Mouse (Mus musculus): ENCODE measurements at regions not wholly inside any gene's neighbourhood (a gene's known extent, or its start where the extent isn't known, plus 50 kb on each side); places are given as distances from the start of the nearest gene placed in this dataset.

- Histone ChIP-seq H3K4me2 (no peak overlapping the region), H3K36me3 (replicated peaks) (no peaks in the 10 kb centered on the region), H3K27ac (no peak overlapping the region), H3K4me1 (peaks cover 6% of the 10 kb centered on the region), H3K27me3 (no peaks in the 10 kb centered on the region), H3K9me3 (no peaks in the 10 kb centered on the region), H3K9ac (no peak overlapping the region), H3K4me3 (replicated peaks) (no peak overlapping the region)
- ATAC-seq (ENCODE audit: low FRiP score) = no peak
- WGBS = 78% methylated on average over 5 of the region's 5 CpGs
Measured at GRCm38 (mm10) chr13:51326128-51326527, 82.3 kb upstream of the S1pr3 start.

- no peak overlapping the region for H3K4me3 ChIP-seq (replicated peaks)
- ATAC-seq (ENCODE audit: low FRiP score) = no peak
- no peak overlapping the region for H3K27ac ChIP-seq
- no peaks in the 10 kb centered on the region for H3K9me3 ChIP-seq
- H3K4me1 ChIP-seq = peaks cover 6% of the 10 kb centered on the region
- 65% methylated on average over 15 of the region's 15 CpGs for WGBS
- H3K9ac ChIP-seq = no peak overlapping the region
- H3K36me3 ChIP-seq (replicated peaks) = no peaks in the 10 kb centered on the region
- no peaks in the 10 kb centered on the region for H3K27me3 ChIP-seq
- no peak overlapping the region for H3K4me2 ChIP-seq
Measured at GRCm38 (mm10) chr13:51328131-51328970, 80.1 kb upstream of the S1pr3 start.

GRCm38 (mm10) chr13:51328971-51329346, 79.5 kb upstream of the S1pr3 start:
- no peak overlapping the region for H3K9ac ChIP-seq
- peaks cover 6% of the 10 kb centered on the region for H3K4me1 ChIP-seq
- H3K4me2 ChIP-seq = no peak overlapping the region
- H3K9me3 ChIP-seq = no peaks in the 10 kb centered on the region
- no peaks in the 10 kb centered on the region for H3K27me3 ChIP-seq
- ATAC-seq (ENCODE audit: low FRiP score) = no peak
- H3K27ac ChIP-seq = no peak overlapping the region
- no peaks in the 10 kb centered on the region for H3K36me3 ChIP-seq (replicated peaks)
- 40% methylated on average over 8 of the region's 8 CpGs for WGBS
- H3K4me3 ChIP-seq (replicated peaks) = no peak overlapping the region

GRCm38 (mm10) chr13:51329717-51330116, 78.7 kb upstream of the S1pr3 start:
- no peaks in the 10 kb centered on the region for H3K9me3 ChIP-seq

GRCm38 (mm10) chr13:51332271-51332670, 76.2 kb upstream of the S1pr3 start:
- 85% methylated on average over 7 of the region's 7 CpGs for WGBS
- ATAC-seq (ENCODE audit: low FRiP score) = no peak

More at GRCm38 (mm10) chr13:51329717-51330116, 78.7 kb upstream of the S1pr3 start:
- H3K4me3 ChIP-seq (replicated peaks) = no peak overlapping the region
- H3K4me1 ChIP-seq = peaks cover 7% of the 10 kb centered on the region
- no peaks in the 10 kb centered on the region for H3K36me3 ChIP-seq (replicated peaks)
- H3K4me2 ChIP-seq = no peak overlapping the region
- no peak overlapping the region for H3K9ac ChIP-seq
- no peak for ATAC-seq (ENCODE audit: low FRiP score)
- H3K27ac ChIP-seq = no peak overlapping the region
- no peaks in the 10 kb centered on the region for H3K27me3 ChIP-seq

GRCm38 (mm10) chr13:51333481-51333880, 75.0 kb upstream of the S1pr3 start:
- H3K4me1 ChIP-seq = peaks cover 6% of the 10 kb centered on the region; the same call in 1 of the 2 replicates
- no peak overlapping the region for H3K4me2 ChIP-seq
- no peak overlapping the region for H3K27ac ChIP-seq
- H3K9ac ChIP-seq = no peak overlapping the region
- WGBS = 83% methylated on average over 5 of the region's 5 CpGs
- no peaks in the 10 kb centered on the region for H3K36me3 ChIP-seq (replicated peaks)
- H3K4me3 ChIP-seq (replicated peaks) = no peak overlapping the region
- no peaks in the 10 kb centered on the region for H3K9me3 ChIP-seq
- no peaks in the 10 kb centered on the region for H3K27me3 ChIP-seq
- no peak for ATAC-seq (ENCODE audit: low FRiP score)

More at GRCm38 (mm10) chr13:51332271-51332670, 76.2 kb upstream of the S1pr3 start:
- Histone ChIP-seq H3K27me3 (no peaks in the 10 kb centered on the region), H3K4me1 (peaks cover 11% of the 10 kb centered on the region), H3K4me3 (replicated peaks) (no peak overlapping the region), H3K4me2 (no peak overlapping the region), H3K36me3 (replicated peaks) (no peaks in the 10 kb centered on the region), H3K9me3 (no peaks in the 10 kb centered on the region), H3K9ac (no peak overlapping the region), H3K27ac (no peak overlapping the region)

- Histone ChIP-seq H3K4me1 (peaks cover 5% of the 10 kb centered on the region; the same call in 1 of the 2 replicates), H3K9me3 (no peaks in the 10 kb centered on the region), H3K9ac (no peak overlapping the region), H3K4me3 (replicated peaks) (no peak overlapping the region), H3K36me3 (replicated peaks) (no peaks in the 10 kb centered on the region), H3K27ac (no peak overlapping the region), H3K4me2 (no peak overlapping the region), H3K27me3 (no peaks in the 10 kb centered on the region)
- ATAC-seq (ENCODE audit: low FRiP score) = no peak
- WGBS = 79% methylated on average over 5 of the region's 5 CpGs
Measured at GRCm38 (mm10) chr13:51336726-51337125, 71.7 kb upstream of the S1pr3 start.

- Histone ChIP-seq H3K27me3 (no peaks in the 10 kb centered on the region), H3K9me3 (no peaks in the 10 kb centered on the region), H3K4me3 (replicated peaks) (no peak overlapping the region), H3K4me2 (no peak overlapping the region), H3K27ac (no peak overlapping the region), H3K36me3 (replicated peaks) (no peaks in the 10 kb centered on the region), H3K4me1 (peaks cover 5% of the 10 kb centered on the region; the same call in 1 of the 2 replicates), H3K9ac (no peak overlapping the region)
- 89% methylated on average over 16 of the region's 16 CpGs for WGBS
- ATAC-seq (ENCODE audit: low FRiP score) = no peak
Measured at GRCm38 (mm10) chr13:51337931-51338330, 70.5 kb upstream of the S1pr3 start.

GRCm38 (mm10) chr13:51345321-51345720, 63.1 kb upstream of the S1pr3 start:
- Histone ChIP-seq H3K9me3 (no peaks in the 10 kb centered on the region), H3K9ac (no peak overlapping the region), H3K4me1 (peaks cover 23% of the 10 kb centered on the region), H3K4me2 (no peak overlapping the region), H3K36me3 (replicated peaks) (no peaks in the 10 kb centered on the region), H3K4me3 (replicated peaks) (no peak overlapping the region), H3K27ac (peak overlapping the region; percentile 80), H3K27me3 (no peaks in the 10 kb centered on the region)
- 81% methylated on average over 4 of the region's 4 CpGs for WGBS
- ATAC-seq (ENCODE audit: low FRiP score) = no peak

- Histone ChIP-seq H3K9ac (no peak overlapping the region), H3K27ac (peak overlapping the region; percentile 80), H3K9me3 (no peaks in the 10 kb centered on the region), H3K4me1 (peaks cover 23% of the 10 kb centered on the region), H3K4me2 (0 out of 2 replicates have a peak overlapping the region, but pooled peaks have one; percentile 0), H3K36me3 (replicated peaks) (no peaks in the 10 kb centered on the region), H3K4me3 (replicated peaks) (no peak overlapping the region), H3K27me3 (no peaks in the 10 kb centered on the region)
- WGBS = 24% methylated on average over 8 of the region's 8 CpGs
- ATAC-seq (ENCODE audit: low FRiP score) = peak; percentile 61; the same call in 1 of the 2 replicates
Measured at GRCm38 (mm10) chr13:51345839-51346550, 62.4 kb upstream of the S1pr3 start.

- H3K36me3 ChIP-seq (replicated peaks) = no peaks in the 10 kb centered on the region
- H3K4me3 ChIP-seq (replicated peaks) = no peak overlapping the region
- WGBS = 84% methylated on average over 4 of the region's 4 CpGs
- no peak overlapping the region for H3K27ac ChIP-seq
- no peak for ATAC-seq (ENCODE audit: low FRiP score)
- no peak overlapping the region for H3K9ac ChIP-seq
- no peaks in the 10 kb centered on the region for H3K27me3 ChIP-seq
- H3K9me3 ChIP-seq = no peaks in the 10 kb centered on the region
- no peak overlapping the region for H3K4me2 ChIP-seq
- peaks cover 23% of the 10 kb centered on the region for H3K4me1 ChIP-seq
Measured at GRCm38 (mm10) chr13:51348707-51349106, 59.7 kb upstream of the S1pr3 start.

- H3K4me2 ChIP-seq = no peak overlapping the region
- H3K36me3 ChIP-seq (replicated peaks) = no peaks in the 10 kb centered on the region
- no peak overlapping the region for H3K27ac ChIP-seq
- peaks cover 23% of the 10 kb centered on the region for H3K4me1 ChIP-seq
- no peak overlapping the region for H3K9ac ChIP-seq
- H3K4me3 ChIP-seq (replicated peaks) = no peak overlapping the region
- ATAC-seq (ENCODE audit: low FRiP score) = no peak
- no peaks in the 10 kb centered on the region for H3K27me3 ChIP-seq
- H3K9me3 ChIP-seq = no peaks in the 10 kb centered on the region
- 89% methylated on average over 10 of the region's 11 CpGs for WGBS
Measured at GRCm38 (mm10) chr13:51349818-51350551, 58.5 kb upstream of the S1pr3 start.

Measured in forebrain, embryonic 12.5 days (tissue).